Mouse (Mus musculus): ENCODE data around the gene Gm42417.

- no peak for TF ChIP-seq CTCF (IDR thresholded peaks at IDR 0.05; ENCODE audit: low read depth, low read length)
- TF ChIP-seq TAL1 (conservative IDR thresholded peaks at IDR 0.05; ENCODE audit: low read depth, low read length): no peak
- TF ChIP-seq GATA1 (IDR thresholded peaks at IDR 0.05; ENCODE audit: borderline replicate concordance, low read length): no peak
- TF ChIP-seq POLR2AphosphoS5 (IDR thresholded peaks at IDR 0.05; ENCODE audit: insufficient replicate concordance, low read depth, low read length): no peak
- TF ChIP-seq GATA2 (IDR thresholded peaks at IDR 0.05; ENCODE audit: borderline replicate concordance, low read depth, low read length): no peak
Observed at GRCm38 (mm10) chr1:36560903-36561302, 21.7 kb upstream of the Gm42417 start.
